Mouse (Mus musculus) kidney, embryonic 16.5 days (tissue): ENCODE data around the gene Tinagl1. TPM values are rescaled to one million over a fixed set of nuclear protein-coding genes. Genes with fewer than 3 reads are reported as not detected.

Source experiments
- ATAC-seq: fragments of 200-750 bp; cut with Nextera tagmentation; 2 replicates; pipeline ENCODE4 v1.8.0; 2017; ENCODE audit warnings: moderate TSS enrichment; ENCODE audit not compliant: low FRiP score, low TSS enrichment
- H3K27ac ChIP-seq: fragments of 300-500 bp; sonication (generic); 2 replicates; pipeline ENCODE4 v1.5.1; 2014; ENCODE audit warnings: low read length
- H3K27me3 ChIP-seq: fragments of 300-500 bp; sonication (generic); 2 replicates; pipeline ENCODE4 v1.6.1; 2014; ENCODE audit warnings: low read length, control low read depth, mixed read lengths; ENCODE audit not compliant: insufficient read depth
- H3K36me3 ChIP-seq: fragments of 300-500 bp; sonication (generic); 2 replicates; pipeline ENCODE4 v1.6.1; 2014; ENCODE audit warnings: low read length, control low read depth, mixed read lengths; ENCODE audit not compliant: insufficient read depth
- H3K4me1 ChIP-seq: fragments of 300-500 bp; sonication (generic); 2 replicates; pipeline ENCODE4 v1.6.1; 2014; ENCODE audit warnings: low read length, control low read depth, mixed read lengths; ENCODE audit not compliant: insufficient read depth
- H3K4me2 ChIP-seq: fragments of 300-500 bp; sonication (generic); replicated peaks from 2 replicates; pipeline ENCODE4 v1.6.1; 2014; ENCODE audit warnings: low read depth, low read length
- H3K4me3 ChIP-seq: fragments of 300-500 bp; sonication (generic); 2 replicates; pipeline ENCODE4 v1.5.1; 2014; ENCODE audit warnings: mild to moderate bottlenecking, low read length
- H3K9ac ChIP-seq: fragments of 300-500 bp; sonication (generic); replicated peaks from 2 replicates; pipeline ENCODE4 v1.6.1; 2014; ENCODE audit warnings: low read length
- H3K9me3 ChIP-seq: fragments of 300-500 bp; sonication (generic); 2 replicates; pipeline ENCODE4 v1.6.1; 2016; ENCODE audit warnings: low read length, control low read depth
- WGBS: fragments of 180-500 bp; shearing (Covaris S2); extraction: QIAGEN DNeasy Blood & Tissue Kit; methylation state at CpG from one replicate; pipeline ENCODE4 v1.1.7; 2014; 5-methylcytosine and 5-hydroxymethylcytosine counted together
- polyA plus RNA-seq: library from polyadenylated mRNA; unstranded; fragments of >200 nt; fragmentation: Nextera tagmentation; extraction: Ambion mirVana; gene quantifications from 2 replicates; pipeline ENCODE4 v1.2.1, GENCODE M21; 2015

Tinagl1 gene
- polyA plus RNA-seq = 71.2 and 93.4 TPM in 2 replicates

DNA sequence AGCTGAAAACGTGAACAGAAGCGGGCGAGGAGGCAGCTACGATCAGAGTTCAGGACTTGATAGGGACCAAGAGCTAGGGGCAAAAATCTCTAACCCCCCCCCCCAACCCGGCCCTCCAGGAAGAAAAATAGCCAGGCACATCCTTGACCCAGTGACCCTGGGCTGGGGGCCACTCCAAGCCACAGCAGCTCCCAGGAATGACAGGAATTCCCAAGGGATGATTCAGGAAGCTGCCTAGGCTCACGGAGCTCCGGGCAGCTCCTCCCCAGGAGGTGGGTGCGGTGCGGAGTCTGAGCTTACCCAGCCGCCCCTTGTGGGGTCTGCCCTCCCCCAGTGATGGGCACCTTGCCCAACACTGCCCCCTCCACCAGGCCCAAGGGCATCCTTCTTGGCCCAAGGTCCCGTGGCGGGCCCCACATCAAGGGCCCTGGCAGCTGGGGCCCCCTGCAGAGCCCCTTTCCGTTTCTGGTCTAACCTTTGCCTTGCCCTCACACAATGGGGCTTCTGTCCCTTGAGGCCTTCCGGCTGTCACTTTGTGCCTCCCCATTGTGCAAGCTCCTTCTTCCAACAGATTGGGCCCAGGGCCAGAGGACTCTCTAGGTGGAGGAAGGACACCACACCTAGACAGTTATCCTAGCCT lies at the start of gene Tinagl1:
Gene Tinagl1 (minus strand): TSS at position 51 of the 640 bp plus-strand sequence.
- 1% methylated on average over 14 of the region's 14 CpGs for WGBS
- peaks cover 68% of the 10 kb centered on the region for H3K4me1 ChIP-seq
- ATAC-seq = peak; percentile 32
- peak within 1 kb of the TSS; percentile 63 for H3K4me2 ChIP-seq
- peak within 1 kb of the TSS; percentile 60; the same call in 1 of the 2 replicates for H3K27ac ChIP-seq
- no peaks in the 10 kb centered on the region for H3K36me3 ChIP-seq
- no peaks in the 10 kb centered on the region for H3K9me3 ChIP-seq
- peak within 1 kb of the TSS; percentile 45 for H3K9ac ChIP-seq
- H3K4me3 ChIP-seq = peak within 1 kb of the TSS; percentile 34
- H3K27me3 ChIP-seq = 0 out of 2 replicates have a peak, but pooled peaks cover 5% of the 10 kb centered on the region

DNA sequence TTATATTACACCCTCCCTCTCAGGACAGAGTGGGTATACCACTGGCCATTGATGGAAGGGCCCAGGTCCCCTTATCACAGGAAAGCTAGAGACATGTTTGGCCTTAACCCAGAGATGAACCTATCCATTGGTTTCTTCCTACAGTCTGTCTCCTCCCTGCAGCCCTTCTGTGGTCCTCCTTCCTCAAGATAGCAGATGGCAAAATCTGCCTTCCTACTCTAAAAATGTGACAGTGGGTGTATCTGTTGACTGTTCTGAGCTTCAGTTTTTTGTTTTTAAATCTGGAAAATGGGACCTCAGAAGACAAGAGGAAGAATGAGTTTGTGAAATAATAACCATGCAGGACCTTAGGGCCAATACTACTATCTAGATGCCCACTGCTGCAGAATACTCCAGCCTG lies 49.1 kb upstream of the Tinagl1 start:
- no peak for ATAC-seq
- Histone ChIP-seq H3K4me2 (no peak overlapping the region), H3K36me3 (no peaks in the 10 kb centered on the region), H3K4me3 (no peak overlapping the region), H3K27ac (no peak overlapping the region), H3K9me3 (no peaks in the 10 kb centered on the region), H3K4me1 (no peaks in the 10 kb centered on the region), H3K9ac (no peak overlapping the region), H3K27me3 (no peaks in the 10 kb centered on the region)

DNA sequence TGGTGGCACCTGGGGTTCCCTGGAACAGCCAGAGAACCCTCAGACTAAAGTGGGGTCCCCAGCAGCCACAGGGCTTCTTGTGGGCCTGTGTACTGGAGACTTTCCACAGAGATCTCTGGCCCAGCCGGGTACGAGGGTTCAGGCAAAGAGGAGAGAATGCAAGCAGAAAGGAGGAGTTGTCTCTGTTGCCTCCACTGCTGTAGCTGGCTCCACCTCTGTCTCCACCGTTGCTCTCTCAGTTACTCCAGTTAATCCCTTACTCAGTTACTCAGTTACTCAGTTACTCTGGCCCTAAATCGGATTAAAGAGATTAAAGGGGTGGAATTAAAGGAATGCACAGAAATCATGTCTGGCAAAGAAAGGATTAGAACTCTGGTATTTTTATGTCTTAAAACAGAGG lies 47.3 kb upstream of the Tinagl1 start, which contains the start of gene Gm853:
Gene Gm853 (minus strand): TSS at position 223 of the 400 bp plus-strand sequence.
- no peak within 1 kb of the TSS for H3K4me3 ChIP-seq
- 65% methylated on average over 4 of the region's 4 CpGs for WGBS
- H3K9ac ChIP-seq = no peak within 1 kb of the TSS
- H3K4me1 ChIP-seq = no peaks in the 10 kb centered on the region
- no peaks in the 10 kb centered on the region for H3K36me3 ChIP-seq
- H3K27me3 ChIP-seq = no peaks in the 10 kb centered on the region
- H3K4me2 ChIP-seq = no peak within 1 kb of the TSS
- no peaks in the 10 kb centered on the region for H3K9me3 ChIP-seq
- ATAC-seq = no peak
- no peak within 1 kb of the TSS for H3K27ac ChIP-seq

DNA sequence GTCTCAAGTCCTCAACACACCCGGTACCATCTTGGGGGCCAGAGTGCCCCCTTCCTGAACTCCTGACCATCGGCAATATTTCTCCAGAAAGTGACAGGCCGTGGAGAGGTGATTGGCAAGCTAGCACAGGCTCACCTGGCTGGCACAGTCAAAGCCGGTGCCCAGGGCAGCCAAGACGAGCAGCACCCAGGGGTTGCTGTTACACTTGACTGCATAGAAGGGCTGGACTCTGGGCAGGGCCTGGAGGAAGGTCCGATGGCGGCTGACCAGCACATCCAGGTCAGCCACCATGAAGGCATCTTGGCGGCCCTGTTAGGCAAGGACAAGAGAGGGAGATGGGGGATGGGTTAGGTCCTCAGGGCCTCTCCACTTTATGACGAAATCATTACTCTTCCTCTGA lies 45.3 kb upstream of the Tinagl1 start:
- Histone ChIP-seq H3K4me2 (no peak overlapping the region), H3K4me1 (no peaks in the 10 kb centered on the region), H3K36me3 (no peaks in the 10 kb centered on the region), H3K27ac (no peak overlapping the region), H3K27me3 (no peaks in the 10 kb centered on the region), H3K9ac (no peak overlapping the region), H3K4me3 (no peak overlapping the region), H3K9me3 (no peaks in the 10 kb centered on the region)
- ATAC-seq = no peak
- WGBS = 59% methylated on average over 9 of the region's 9 CpGs

DNA sequence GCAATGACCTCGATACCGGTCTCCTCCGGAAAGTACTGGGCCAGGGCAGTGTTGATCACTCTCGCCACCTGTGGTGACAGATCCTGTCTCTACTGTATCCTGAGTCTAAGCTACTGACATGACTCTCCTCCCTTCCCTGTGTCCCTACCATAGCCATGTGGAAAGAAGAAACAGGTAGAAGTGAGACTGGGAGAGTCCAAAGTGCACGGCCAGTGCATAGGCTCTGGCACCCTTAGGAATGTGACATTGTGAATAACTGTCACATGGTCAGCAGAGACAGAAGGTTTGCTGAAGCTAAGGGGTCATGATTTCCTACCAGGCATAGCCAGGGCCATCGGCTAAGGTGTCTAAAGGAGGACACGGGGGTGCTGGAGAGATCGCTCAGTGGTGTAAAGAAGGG lies 40.5 kb upstream of the Tinagl1 start:
- H3K27ac ChIP-seq = no peak overlapping the region
- ATAC-seq = no peak
- H3K36me3 ChIP-seq = no peaks in the 10 kb centered on the region
- whole genome bisulfite sequencing = 79% methylated on average over 8 of the region's 8 CpGs
- no peak overlapping the region for H3K9ac ChIP-seq
- no peaks in the 10 kb centered on the region for H3K9me3 ChIP-seq
- no peaks in the 10 kb centered on the region for H3K27me3 ChIP-seq
- H3K4me2 ChIP-seq = no peak overlapping the region
- H3K4me1 ChIP-seq = no peaks in the 10 kb centered on the region
- H3K4me3 ChIP-seq = no peak overlapping the region

DNA sequence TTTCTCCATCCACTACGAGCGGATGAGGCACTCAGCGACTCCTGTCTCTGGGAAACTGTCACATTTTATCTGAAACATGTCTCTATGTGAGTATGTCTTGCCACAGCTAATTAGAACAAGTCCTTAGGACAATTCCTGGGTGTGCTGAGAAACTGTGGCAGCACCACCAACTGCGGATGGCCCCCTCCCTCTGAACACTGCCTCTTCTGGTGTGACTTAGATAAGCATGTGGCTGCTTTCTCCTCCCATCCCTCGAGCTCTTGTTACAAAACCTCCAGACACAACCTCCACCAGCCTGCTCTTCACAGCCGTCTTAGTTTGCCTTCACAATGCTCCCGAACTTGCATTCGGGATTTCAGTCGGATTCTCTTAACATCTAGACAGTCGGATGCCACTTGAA lies 38.9 kb upstream of the Tinagl1 start:
- WGBS = 78% methylated on average over 10 of the region's 10 CpGs
- no peak overlapping the region for H3K4me3 ChIP-seq
- H3K27ac ChIP-seq = no peak overlapping the region
- ATAC-seq = no peak
- H3K27me3 ChIP-seq = no peaks in the 10 kb centered on the region
- H3K9ac ChIP-seq = no peak overlapping the region
- no peaks in the 10 kb centered on the region for H3K36me3 ChIP-seq
- no peaks in the 10 kb centered on the region for H3K4me1 ChIP-seq
- H3K4me2 ChIP-seq = no peak overlapping the region
- H3K9me3 ChIP-seq = no peaks in the 10 kb centered on the region

DNA sequence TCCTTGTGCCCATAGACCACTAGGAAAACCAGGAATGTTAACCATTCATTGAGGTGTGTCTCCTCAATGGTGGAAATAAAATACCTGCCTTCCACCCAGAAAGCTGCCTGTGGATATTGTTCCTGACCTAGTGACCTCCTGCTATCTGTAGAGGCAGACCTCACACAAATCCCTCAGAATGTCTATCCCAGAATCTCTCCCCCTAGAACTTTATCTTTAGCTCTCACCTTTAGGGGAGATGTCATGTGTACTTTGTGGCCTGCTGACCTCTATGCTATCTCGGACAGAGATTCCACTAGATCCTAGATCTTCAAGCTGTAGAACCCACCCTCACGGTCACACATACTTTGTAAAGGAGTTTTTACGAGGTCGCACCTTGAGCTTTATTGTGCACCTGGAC lies 38.3 kb upstream of the Tinagl1 start:
- no peaks in the 10 kb centered on the region for H3K36me3 ChIP-seq
- no peaks in the 10 kb centered on the region for H3K27me3 ChIP-seq
- H3K27ac ChIP-seq = no peak overlapping the region
- no peaks in the 10 kb centered on the region for H3K4me1 ChIP-seq
- no peak overlapping the region for H3K9ac ChIP-seq
- ATAC-seq = no peak
- 83% methylated on average over 4 of the region's 4 CpGs for WGBS
- H3K9me3 ChIP-seq = no peaks in the 10 kb centered on the region
- H3K4me2 ChIP-seq = no peak overlapping the region
- H3K4me3 ChIP-seq = no peak overlapping the region

DNA sequence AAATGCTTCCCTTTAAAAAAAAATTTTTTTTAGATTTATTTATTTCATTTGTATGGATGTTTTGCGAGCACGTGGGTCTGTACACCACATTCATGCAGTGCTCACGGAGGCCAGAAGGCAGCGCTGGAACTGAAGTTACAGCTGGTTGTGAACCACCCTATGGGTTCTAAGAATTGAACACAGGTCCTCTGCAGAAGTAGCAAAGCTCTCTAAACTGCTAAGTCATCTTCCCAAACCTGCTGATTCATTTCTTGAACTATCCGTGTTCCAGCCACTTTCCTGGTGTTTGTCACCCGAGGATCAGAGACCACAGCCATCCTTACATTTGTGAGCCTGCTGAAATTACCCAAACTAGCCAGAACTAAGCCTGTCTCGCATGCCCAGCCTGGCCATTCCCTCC lies 37.5 kb upstream of the Tinagl1 start:
- Histone ChIP-seq H3K27ac (no peak overlapping the region), H3K27me3 (no peaks in the 10 kb centered on the region), H3K4me1 (no peaks in the 10 kb centered on the region), H3K9me3 (no peaks in the 10 kb centered on the region), H3K4me3 (no peak overlapping the region), H3K9ac (no peak overlapping the region), H3K36me3 (no peaks in the 10 kb centered on the region), H3K4me2 (no peak overlapping the region)
- WGBS = 71% methylated on average over 7 of the region's 7 CpGs
- no peak for ATAC-seq

DNA sequence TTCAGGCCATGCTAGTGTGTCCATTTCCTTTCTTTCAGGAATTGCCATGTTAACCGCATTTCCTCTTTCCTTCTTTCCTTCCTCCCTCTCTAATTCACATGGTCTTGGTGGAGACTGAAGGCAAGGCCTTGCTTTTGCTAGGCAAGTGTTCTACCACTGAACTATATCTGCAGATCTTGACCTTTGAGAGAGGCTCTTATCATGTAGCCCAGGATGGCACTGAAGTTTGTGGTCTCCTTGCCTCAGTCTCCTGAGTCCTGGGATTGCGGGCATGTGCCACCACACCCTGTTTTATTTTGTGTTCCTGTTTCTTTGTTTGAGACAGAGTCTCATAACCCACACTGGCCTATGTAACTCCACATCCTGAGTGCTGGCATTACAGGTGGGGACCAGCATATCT lies 36.9 kb upstream of the Tinagl1 start:
- ATAC-seq = no peak
- H3K4me2 ChIP-seq = no peak overlapping the region
- no peaks in the 10 kb centered on the region for H3K4me1 ChIP-seq

More for the DNA sequence above, 36.9 kb upstream of the Tinagl1 start:
- H3K9ac ChIP-seq = no peak overlapping the region
- H3K4me3 ChIP-seq = no peak overlapping the region
- H3K27me3 ChIP-seq = no peaks in the 10 kb centered on the region
- no peak overlapping the region for H3K27ac ChIP-seq
- H3K9me3 ChIP-seq = no peaks in the 10 kb centered on the region
- H3K36me3 ChIP-seq = no peaks in the 10 kb centered on the region
- 87% methylated on average over 2 of the region's 2 CpGs for WGBS
